Mouse (Mus musculus): ENCODE data around the gene Gm44502.
"Not testable (repeated sequence)": the region's sequence is repeated elsewhere in the genome, so short reads cannot be mapped to it uniquely, and the experiment has no call there.

Gene Gm44502

GRCm38 (mm10) chr15:89453865-89454478 is 24.5 kb upstream of the Gm44502 start, which contains the start of gene Mapk8ip2:
Mapk8ip2 (plus strand) TSS chr15:89453913.
- no peak for DNase-seq

- DNase-seq = no peak
Observed at GRCm38 (mm10) chr15:89452906-89453864, 23.7 kb upstream of the Gm44502 start.

DNA sequence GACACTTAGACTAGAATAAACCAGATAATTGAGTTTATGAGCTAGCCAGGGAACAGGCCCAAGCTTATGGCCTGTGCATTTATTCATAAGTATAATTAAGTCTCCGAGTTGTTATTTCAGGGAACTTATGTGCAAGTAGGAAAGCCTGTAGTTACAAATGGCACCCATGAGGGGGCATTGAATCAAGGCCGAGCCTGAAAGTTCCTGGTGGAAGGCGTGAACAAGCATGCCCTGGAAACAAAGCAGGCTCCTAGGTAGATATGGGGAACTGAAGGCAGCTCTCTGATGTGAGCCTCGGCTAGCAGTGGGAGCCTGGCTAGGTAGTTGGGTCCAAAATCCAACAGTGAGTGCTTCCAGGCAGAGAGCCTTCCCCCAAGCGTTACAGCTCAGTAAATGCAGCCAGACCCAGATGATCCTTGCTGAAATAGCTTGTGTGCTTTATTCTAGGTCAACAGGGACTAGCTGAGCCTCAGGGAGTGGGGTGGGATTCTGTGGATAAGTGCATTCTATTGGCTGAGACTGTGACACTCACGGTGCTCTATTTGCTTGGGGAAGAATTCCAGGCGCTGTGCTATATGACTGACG is 13.1 kb upstream of the Gm44502 start:
- DNase-seq = no peak

DNA sequence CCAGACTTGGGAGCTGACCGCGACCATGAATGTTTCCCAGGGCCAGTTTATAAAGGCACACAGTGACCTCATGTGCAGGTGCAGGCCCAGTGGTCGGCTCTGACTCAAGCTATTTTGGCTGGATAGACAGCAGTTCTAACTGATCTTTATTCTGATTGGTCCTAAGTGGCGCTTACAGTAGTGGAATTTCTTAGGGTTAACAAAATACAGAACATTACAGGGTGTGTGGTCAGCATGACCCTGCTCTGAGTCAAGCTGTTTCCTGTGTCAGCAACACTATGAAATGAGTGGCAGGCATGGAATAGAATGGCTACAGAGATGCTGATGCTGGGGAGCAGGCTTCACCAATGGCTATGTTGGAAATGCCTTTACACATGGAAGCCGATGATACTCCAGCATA is 6.4 kb upstream of the Gm44502 start:
- DNase-seq = no peak

DNA sequence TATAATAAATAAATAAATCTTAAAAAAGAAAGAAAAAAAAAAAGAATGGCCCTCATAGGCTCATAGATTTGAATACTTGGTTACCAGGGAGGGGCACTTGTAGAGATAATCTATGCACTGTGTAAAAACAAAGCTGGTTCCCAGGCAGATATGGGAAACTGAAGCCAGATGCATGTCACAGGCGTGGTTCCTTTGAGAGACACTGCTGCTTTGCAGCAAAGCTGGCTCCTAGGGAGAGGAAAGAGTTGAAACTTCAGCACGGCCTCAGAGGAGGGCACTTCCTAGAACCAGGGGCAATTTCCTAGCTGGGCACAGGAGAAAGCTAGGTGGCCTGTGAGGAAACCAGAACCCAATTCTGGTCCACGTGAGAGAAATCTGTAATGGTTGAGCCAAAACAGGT is 4.6 kb upstream of the Gm44502 start:
- DNase-seq = no peak

GRCm38 (mm10) chr15:89432946-89433345 is 3.5 kb upstream of the Gm44502 start:
- DNase-seq = no peak

DNA sequence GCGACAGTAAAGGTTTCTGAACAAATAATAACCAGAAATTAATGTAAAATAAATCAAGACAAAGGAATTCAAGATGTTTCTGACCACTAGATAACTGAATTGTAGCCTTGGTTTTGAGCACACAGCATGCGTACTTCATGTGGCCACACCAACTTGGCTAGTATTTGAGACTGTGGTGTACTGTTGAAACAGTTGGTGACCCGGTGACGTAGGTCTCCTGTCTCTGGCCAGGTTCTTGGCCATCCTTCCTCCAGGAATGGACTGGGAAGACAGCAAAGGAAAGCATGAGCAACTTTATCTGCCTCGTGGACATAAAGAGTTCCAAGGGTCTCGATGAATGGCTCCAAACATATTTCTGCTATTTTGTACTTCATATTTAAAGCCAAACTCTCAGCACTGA is 2.3 kb upstream of the Gm44502 start:
- DNase-seq = no peak

DNA sequence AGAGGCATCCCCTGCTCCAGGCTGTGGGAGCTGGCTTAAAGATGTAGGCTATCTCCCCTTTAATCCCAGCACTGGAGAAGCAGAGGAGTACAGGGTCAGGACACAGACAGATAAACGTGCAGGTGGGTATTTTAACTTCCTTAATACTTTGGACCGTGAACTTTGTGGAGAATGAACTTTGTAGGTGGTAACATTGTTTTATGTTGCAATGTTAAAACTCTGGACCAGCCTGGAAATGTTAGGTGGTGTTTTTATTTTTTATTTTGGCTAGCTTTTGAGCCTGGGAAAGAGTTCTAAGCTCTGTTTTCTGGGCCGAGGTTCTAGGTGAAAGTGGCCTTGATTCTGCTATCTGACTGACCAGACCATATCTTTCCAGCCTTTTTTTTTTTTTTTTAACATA is 1.8 kb upstream of the Gm44502 start:
- DNase-seq = no peak

GRCm38 (mm10) chr15:89430771-89431170 is 1.3 kb upstream of the Gm44502 start:
- DNase-seq = not testable (repeated sequence)

DNA sequence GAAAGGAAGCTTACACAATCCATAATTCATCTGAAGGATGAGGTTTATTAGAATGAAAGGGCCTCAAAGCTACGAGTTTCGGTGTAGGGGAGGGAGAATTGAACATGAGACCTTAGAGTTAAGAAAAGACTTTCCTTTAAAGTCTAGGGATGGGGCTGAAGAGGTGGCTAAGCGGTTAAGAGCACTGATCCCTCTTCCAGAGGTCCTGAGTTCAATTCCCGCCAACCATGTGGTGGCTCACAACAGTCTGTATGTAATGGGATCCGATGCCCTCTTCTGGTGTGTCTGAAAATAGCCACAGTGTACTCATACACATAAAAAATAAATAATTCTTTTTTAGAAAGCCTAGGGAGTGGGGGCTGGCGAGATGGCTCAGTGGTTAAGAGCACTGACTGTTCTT is 845 bp upstream of the Gm44502 start:
- DNase-seq = no peak

GRCm38 (mm10) chr15:89428821-89429351 is 610 bp downstream of the Gm44502 start:
- DNase-seq = no peak

DNA sequence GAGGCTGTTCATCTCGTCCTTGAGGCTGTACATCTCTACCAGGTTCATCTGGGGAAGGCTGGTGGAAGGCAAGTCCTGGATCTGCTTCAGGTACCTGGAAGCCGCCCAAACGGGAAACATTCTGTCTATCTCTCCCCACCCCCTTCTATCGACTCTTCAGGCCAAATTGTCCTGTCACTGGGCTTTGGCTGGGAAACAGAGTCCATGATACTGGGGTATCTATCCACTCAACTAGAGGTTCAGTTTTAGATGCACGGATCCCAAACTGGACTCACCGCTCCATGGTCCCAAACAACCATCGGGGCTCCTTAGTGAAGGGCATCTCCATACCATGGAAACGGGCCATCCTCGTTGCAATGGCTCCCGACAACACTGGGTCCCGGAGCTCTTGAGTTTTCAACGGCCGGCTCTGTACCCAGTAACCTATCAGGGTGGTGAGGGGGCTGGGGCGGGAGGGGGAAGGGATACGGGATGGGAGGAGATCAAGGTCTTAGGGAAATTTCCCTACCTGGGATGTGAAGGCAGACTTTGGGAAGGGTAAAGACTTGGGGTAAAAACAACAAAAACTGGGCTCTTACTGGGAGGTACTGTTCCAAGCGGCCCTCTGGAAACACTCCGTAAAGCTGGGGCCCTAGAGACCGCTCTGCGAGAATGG is 1.2 kb downstream of the Gm44502 start:
- DNase-seq = no peak

DNA sequence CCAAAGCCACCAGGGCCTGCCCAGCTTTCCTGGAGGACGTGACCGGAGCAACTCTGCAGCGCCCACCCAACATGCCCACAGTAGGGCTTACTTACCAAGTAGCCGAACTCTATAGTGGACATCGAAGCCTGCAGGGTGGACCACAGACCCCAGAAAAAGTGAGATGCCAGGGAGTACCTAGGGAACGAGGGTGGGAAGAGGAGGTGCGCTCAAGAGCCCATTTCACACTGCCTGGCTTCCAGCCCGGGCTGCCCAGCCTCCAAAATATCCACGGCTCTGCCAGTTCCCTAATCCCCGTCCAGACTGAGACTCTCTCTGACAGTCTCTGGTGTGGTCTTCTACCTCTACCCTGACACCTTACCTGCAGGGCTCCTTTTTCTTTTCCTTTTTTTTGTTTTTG is 2.8 kb downstream of the Gm44502 start:
- DNase-seq = no peak

DNA sequence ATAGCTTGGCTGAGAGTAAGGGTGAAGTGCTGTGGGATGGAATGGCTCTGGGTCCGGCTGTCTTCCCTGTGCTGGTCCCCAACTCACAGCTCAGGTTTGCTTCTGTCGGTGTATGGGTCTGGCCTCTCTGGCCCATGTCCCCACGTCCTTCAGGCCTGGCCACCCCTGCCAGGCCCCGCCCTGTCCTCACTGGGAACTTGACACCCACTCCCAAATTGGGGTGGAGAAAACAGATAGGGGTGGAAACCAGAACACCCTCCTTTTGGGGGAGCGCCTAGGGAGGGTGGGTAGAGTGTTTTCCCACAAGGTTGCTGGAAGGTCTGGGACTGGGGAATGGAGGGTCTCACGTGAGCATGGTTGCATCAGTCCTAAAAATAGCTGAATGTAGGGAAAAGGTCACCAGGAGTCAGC is 3.8 kb downstream of the Gm44502 start, which contains the start of gene Cpt1b:
Gene Cpt1b, minus strand, starts transcription at position 153 of the 411 bp plus-strand sequence.
- no peak for DNase-seq

DNA sequence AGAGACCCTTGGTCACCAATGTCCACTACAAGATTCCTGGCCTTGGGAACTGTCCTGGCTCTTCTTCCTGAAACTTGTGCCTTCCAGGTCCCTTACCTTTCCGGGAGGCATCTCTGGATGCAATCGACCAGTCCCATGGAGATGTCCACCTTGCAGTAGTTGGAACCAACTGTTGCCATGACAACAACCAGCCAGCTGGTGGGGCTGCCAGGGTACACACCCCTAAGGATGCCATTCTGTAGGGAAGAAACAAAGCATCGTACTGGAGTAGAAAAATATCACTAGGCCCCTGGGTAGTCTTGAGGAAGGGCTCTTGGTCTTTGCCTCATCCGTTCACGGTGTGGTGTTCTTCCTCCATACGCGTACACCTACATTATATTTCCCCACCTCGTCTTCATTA is 4.9 kb downstream of the Gm44502 start:
- DNase-seq = no peak

- DNase-seq = no peak
Observed at GRCm38 (mm10) chr15:89421938-89422337, 7.6 kb downstream of the Gm44502 start.

DNA sequence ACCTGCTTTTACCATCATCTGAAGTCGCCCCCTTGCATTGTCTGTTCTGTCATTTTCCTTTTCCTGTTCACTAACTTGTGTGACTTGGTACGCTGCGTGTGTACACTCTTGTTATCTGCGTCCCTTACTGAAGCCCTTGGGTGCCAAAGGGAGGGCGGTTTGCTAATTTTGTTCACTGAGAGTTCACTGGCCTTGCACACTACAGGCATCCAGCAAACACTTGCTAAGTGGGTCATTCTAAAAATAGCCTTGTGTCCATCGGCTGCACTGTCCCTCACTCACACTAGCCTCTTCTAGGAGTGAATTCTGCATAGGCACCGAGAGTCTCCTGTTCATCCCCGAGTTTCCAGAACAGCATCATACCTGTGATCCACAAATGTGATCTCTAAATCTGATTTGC is 14.2 kb downstream of the Gm44502 start:
- no peak for DNase-seq

- DNase-seq = no peak
Observed at GRCm38 (mm10) chr15:89410118-89410517, 19.4 kb downstream of the Gm44502 start, which contains the start of gene Syce3. Syce3 (minus strand) TSS chr15:89410503.

- no peak for DNase-seq
Observed at GRCm38 (mm10) chr15:89406691-89407090, 22.8 kb downstream of the Gm44502 start.

GRCm38 (mm10) chr15:89404831-89405623 is 24.5 kb downstream of the Gm44502 start:
- DNase-seq = no peak

DNA sequence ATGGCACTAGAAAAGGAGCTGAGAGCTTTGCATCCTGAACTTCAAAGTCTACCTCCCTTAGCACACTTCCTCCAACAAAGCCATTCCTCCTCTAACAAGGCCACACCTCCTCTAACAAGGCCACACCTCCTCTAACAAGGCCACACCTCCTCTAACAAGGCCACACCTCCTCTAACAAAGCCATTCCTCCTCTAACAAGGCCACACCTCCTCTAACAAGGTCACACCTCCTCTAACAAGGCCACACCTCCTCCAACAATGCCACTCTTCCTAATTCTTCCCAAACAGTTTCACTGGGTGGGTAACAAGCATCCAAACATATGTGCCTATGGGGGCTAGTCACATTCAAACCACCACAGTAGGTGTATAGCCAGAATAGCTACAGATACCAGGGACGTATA is 27.0 kb downstream of the Gm44502 start:
- no peak for DNase-seq

- no peak for DNase-seq
Observed at GRCm38 (mm10) chr15:89399716-89400115, 29.8 kb downstream of the Gm44502 start.
